Comparison of ENCODE assay signal across 10 mouse cellular contexts in genomic region chr15:99344148-99344870, GRCm38 (mm10). TPM values are rescaled to one million over a fixed set of nuclear protein-coding genes. Genes with fewer than 3 reads are reported as not detected.
DNase-seq lines count a peak whose midpoint lies in the region; ATAC-seq and TF ChIP-seq lines count a peak whose summit lies in the region.
"Had no signal": no experiment of that assay in that cellular context is flagged by ENCODE, and none has a peak within 500 bp of the region (broad histone marks: within the 10 kb centered on the region; RNA-seq: fewer than 3 reads in every experiment).

No protein-coding gene starts in this region.

- H3K36me3 ChIP-seq in kidney, postnatal 0 days (ENCODE audit: insufficient read depth, low read length): no peaks in the 10 kb centered on the region
- no peaks in the 10 kb centered on the region for H3K36me3 ChIP-seq in myocyte (ENCODE audit: control insufficient read depth, insufficient read depth)

- H3K4me3 ChIP-seq in kidney, postnatal 0 days (replicated peaks; ENCODE audit: low read depth, low read length): no peak overlapping the region
- H3K4me3 ChIP-seq in embryonic fibroblast, embryonic 13.5 days (ENCODE audit: insufficient read depth, low read length): no peak overlapping the region
- H3K4me3 ChIP-seq in myocyte: peak overlapping the region; percentile 5

- TF ChIP-seq POLR2A in embryonic fibroblast, embryonic 13.5 days (IDR thresholded peaks at IDR 0.05; ENCODE audit: low read depth, low read length): 0 out of 2 replicates have a peak, but pooled peaks have one; percentile 32
- TF ChIP-seq POLR2A in myocyte (IDR thresholded peaks at IDR 0.05; ENCODE audit: insufficient read length, low read depth): no peak

- no peak for TF ChIP-seq CTCF in kidney, postnatal 0 days (IDR thresholded peaks at IDR 0.05; ENCODE audit: low read depth)
- TF ChIP-seq CTCF in embryonic fibroblast, embryonic 13.5 days (IDR thresholded peaks at IDR 0.05; ENCODE audit: borderline replicate concordance, insufficient read depth, low read length): no peak

- H3K9ac ChIP-seq in kidney, postnatal 0 days (ENCODE audit: low read depth, low read length): no peak overlapping the region
- H3K9ac ChIP-seq: liver, embryonic 14.5 days had no signal

- H3K27ac ChIP-seq in kidney, postnatal 0 days: peak overlapping the region; percentile 77
- H3K27ac ChIP-seq in embryonic fibroblast, embryonic 13.5 days (ENCODE audit: insufficient read depth, low read length): peak overlapping the region; percentile 95
- H3K27ac ChIP-seq: liver, embryonic 14.5 days had no signal

- peaks cover 41% of the 10 kb centered on the region for H3K4me1 ChIP-seq in kidney, postnatal 0 days (replicated peaks; ENCODE audit: insufficient read depth, low read length)
- H3K4me1 ChIP-seq in embryonic fibroblast, embryonic 13.5 days (ENCODE audit: control insufficient read depth, insufficient read depth, low read length): peaks cover 30% of the 10 kb centered on the region

- peaks cover 81% of the 10 kb centered on the region for H3K79me2 ChIP-seq in myocyte (ENCODE audit: control insufficient read depth, insufficient read depth)

- H3K27me3 ChIP-seq in kidney, postnatal 0 days (ENCODE audit: insufficient read depth, low read length): no peaks in the 10 kb centered on the region
- H3K27me3 ChIP-seq in myocyte (ENCODE audit: control insufficient read depth, insufficient read depth, insufficient read length): no peaks in the 10 kb centered on the region

- 55% methylated on average over 8 of the region's 8 CpGs for WGBS in kidney, postnatal 0 days

- H3K9me3 ChIP-seq in kidney, postnatal 0 days (replicated peaks; ENCODE audit: low read length): no peaks in the 10 kb centered on the region

- ATAC-seq in kidney, postnatal 0 days (replicated peaks; ENCODE audit: low FRiP score, low read depth): no peak

- no peak for DNase-seq in kidney, postnatal 0 days (ENCODE audit: low spot score)
- no peak for DNase-seq in kidney, postnatal 10 days
- peak; percentile 51 for DNase-seq in heart, postnatal 4 days
- DNase-seq in adrenal gland, adult (ENCODE audit: inconsistent age in 2 of 2, low spot score in 1 of 2): no peak
- no peak for DNase-seq in right cerebral cortex, adult 18-20 months
- no peak for DNase-seq in layer of hippocampus, postnatal 36 days

- H3ac ChIP-seq in myocyte (ENCODE audit: control insufficient read depth, insufficient read length): no peak overlapping the region

- H3K4me2 ChIP-seq in kidney, postnatal 0 days (ENCODE audit: low read length): peak overlapping the region; percentile 7; the same call in 1 of the 2 replicates
- peak overlapping the region; percentile 79 for H3K4me2 ChIP-seq in myocyte (ENCODE audit: low read depth)

TF ChIP-seq in myocyte, 11 proteins besides CTCF, POLR2A, EP300 and RAD21:
- TF ChIP-seq REST (IDR thresholded peaks at IDR 0.05; ENCODE audit: insufficient read depth, insufficient read length) (no peak), TCF3 (IDR thresholded peaks at IDR 0.05; ENCODE audit: insufficient read length, low read depth) (no peak)

RNA-seq across cellular contexts. Expression of gene Fmnl3, which starts 26.0 kb away (rescaled TPM):
- 31.6 and 33.4 TPM in 2 replicates for polyA plus RNA-seq in kidney, postnatal 0 days (2015; fragmentation: Nextera tagmentation; extraction: Ambion mirVana)
- polyA plus RNA-seq in embryonic fibroblast, embryonic 13.5 days (2011; ENCODE audit: insufficient read length, low read depth, missing spikeins): 49.5 and 51.2 TPM in 2 replicates
- 10 to 100 TPM; 42.6 to 44.4 TPM for total RNA-seq in heart, postnatal 4 days (2021)
- polyA plus RNA-seq in myocyte (2012; fragmentation: generic; extraction: Trizol): 62.6 TPM
- total RNA-seq in layer of hippocampus, postnatal 36 days (2021): 1 to 10 TPM; 9.2 to 10.0 TPM

RNA-seq across cellular contexts. Expression of gene Tmbim6, which starts 48.4 kb away (rescaled TPM):
- polyA plus RNA-seq in kidney, postnatal 0 days (2015; fragmentation: Nextera tagmentation; extraction: Ambion mirVana): 774 and 842 TPM in 2 replicates
- 419 and 479 TPM in 2 replicates for polyA plus RNA-seq in embryonic fibroblast, embryonic 13.5 days (2011; ENCODE audit: insufficient read length, low read depth, missing spikeins)
- 100 to 1,000 TPM; 197 to 201 TPM for total RNA-seq in heart, postnatal 4 days (2021)
- 691 TPM for polyA plus RNA-seq in myocyte (2012; fragmentation: generic; extraction: Trizol)
- 100 to 1,000 TPM; 357 TPM for total RNA-seq in layer of hippocampus, postnatal 36 days (2021)

RNA-seq across cellular contexts. Expression of gene Fam186b, which starts 48.6 kb away (rescaled TPM):
- polyA plus RNA-seq in kidney, postnatal 0 days (2015; fragmentation: Nextera tagmentation; extraction: Ambion mirVana): 0.22 and 0.47 TPM in 2 replicates
- polyA plus RNA-seq in embryonic fibroblast, embryonic 13.5 days (2011; ENCODE audit: insufficient read length, low read depth, missing spikeins): not detected in 2 replicates
- total RNA-seq in heart, postnatal 4 days (2021): under 1 TPM in 1 of 2 experiments, not detected in 1; 0.17 TPM
- polyA plus RNA-seq in myocyte (2012; fragmentation: generic; extraction: Trizol): 0.06 TPM
- total RNA-seq in layer of hippocampus, postnatal 36 days (2021): 1 to 10 TPM; 1.1 to 1.6 TPM
- total RNA-seq: common myeloid progenitor, adult 5-6 weeks had no signal

RNA-seq across cellular contexts. Expression of gene Prpf40b, which starts 49.4 kb away (rescaled TPM):
- polyA plus RNA-seq in kidney, postnatal 0 days (2015; fragmentation: Nextera tagmentation; extraction: Ambion mirVana): 38.3 and 42.7 TPM in 2 replicates
- 24.4 and 25.7 TPM in 2 replicates for polyA plus RNA-seq in embryonic fibroblast, embryonic 13.5 days (2011; ENCODE audit: insufficient read length, low read depth, missing spikeins)
- 10 to 100 TPM; 36.5 to 41.4 TPM for total RNA-seq in heart, postnatal 4 days (2021)
- 59.7 TPM for polyA plus RNA-seq in myocyte (2012; fragmentation: generic; extraction: Trizol)
- total RNA-seq in layer of hippocampus, postnatal 36 days (2021): 10 to 100 TPM; 96.8 to 98.3 TPM
